Mouse (Mus musculus) layer of hippocampus, postnatal 10 days (tissue): Measurements from ENCODE around the gene Otud1. TPM values are rescaled to one million over a fixed set of nuclear protein-coding genes. Genes with fewer than 3 reads are reported as not detected.

ENCODE experiments used
- DNase-seq, 2 experiments: peaks; one replicate each; pipeline ENCODE4 v3.0.0; 2021; ENCODE audit warnings: low spot score in 2 of 2
- long read RNA-seq: library from polyadenylated mRNA; stranded (forward); transcript quantifications from one replicate; pipeline ENCODE4 v2.0.0, GENCODE M21; 2023
- total RNA-seq, 2 experiments: library from RNA; stranded (reverse); gene quantifications; 2 replicates each; pipeline ENCODE4 v1.2.3; 2021

Otud1 gene
- total RNA-seq = 1 to 10 TPM; 7.4 to 7.7 TPM
- long read RNA-seq, transcript Otud1-201 (1 exons, 2,832 nt) = major isoform, 9 of 9 reads
- long read RNA-seq, partial matches to known transcripts = 0 of 9 reads
- long read RNA-seq, other reads (novel, unspliced or antisense) = 0 of 9 reads

DNA sequence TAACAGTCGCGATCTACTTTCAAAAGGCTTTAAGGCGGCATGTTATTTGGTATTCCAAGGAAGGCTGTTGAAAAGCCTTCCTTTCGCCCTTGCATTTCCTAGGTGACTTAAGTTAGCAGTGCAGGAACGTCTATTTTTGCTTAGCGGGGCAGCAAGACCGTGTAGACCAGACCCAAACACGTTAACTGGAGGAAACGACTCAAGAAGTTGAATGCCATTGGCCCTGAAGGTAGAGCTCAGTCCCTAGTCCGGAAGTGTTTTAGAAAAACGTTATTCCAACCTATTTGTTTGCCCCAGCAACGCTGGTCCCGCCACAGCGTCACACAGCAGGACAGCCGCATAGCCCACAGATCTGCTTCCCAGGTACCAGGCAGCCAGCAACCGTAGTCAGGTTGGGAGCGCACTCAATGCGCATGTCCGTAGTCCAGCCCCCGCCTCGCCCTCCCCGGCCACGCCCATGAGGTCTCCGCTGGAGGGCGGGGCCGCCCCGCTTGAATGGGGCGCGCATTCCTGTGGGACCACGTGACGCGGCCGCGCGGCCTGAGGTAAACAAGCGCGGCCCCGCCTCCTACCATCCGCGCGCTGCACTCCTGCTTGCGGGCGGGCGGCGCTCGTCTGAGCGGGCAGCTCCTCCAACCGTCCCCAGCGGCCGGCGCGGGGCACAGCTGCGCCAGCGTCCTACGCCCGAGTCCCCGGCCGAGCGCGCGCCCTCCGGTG lies at the start of gene Otud1:
Gene Otud1, plus strand, starts transcription at position 595 of the 717 bp plus-strand sequence.
- DNase-seq = peak; percentile 92 to 95

- DNase-seq = no peak
These were observed 49.7 kb upstream of the Otud1 start for GRCm38 (mm10) chr2:19607852-19608251.

DNA sequence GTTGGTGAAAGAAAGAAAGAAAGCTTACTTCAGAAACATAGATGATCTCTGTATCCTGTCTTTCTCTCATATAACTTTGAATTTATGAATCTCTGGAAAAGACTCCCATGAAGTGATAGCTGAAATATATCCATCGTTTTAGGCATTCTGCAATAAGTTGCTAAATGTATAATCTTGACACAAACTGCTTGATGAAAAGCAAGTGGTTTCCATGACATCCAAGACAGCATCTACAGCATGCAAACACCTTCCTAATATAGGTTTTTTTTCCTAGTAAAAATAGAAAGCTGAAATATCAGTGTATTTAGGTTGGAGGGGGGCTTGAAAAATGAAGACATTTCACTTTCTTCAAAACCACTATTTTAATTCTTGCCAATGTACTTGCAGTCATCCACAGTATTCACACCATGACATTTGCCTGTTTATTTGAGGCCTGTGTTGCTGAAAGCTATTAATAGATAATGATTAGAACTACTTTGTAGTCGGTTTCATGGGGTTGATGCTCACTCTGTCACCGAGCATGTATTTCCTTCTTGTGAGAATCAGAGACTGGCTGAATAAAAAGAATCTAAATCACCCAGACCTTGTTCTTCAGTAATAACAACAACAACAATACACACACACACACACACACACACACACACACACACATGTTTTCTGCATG lies 49.0 kb upstream of the Otud1 start:
- DNase-seq = no peak

- DNase-seq = no peak
These were observed 35.5 kb upstream of the Otud1 start for GRCm38 (mm10) chr2:19622041-19622440.

DNA sequence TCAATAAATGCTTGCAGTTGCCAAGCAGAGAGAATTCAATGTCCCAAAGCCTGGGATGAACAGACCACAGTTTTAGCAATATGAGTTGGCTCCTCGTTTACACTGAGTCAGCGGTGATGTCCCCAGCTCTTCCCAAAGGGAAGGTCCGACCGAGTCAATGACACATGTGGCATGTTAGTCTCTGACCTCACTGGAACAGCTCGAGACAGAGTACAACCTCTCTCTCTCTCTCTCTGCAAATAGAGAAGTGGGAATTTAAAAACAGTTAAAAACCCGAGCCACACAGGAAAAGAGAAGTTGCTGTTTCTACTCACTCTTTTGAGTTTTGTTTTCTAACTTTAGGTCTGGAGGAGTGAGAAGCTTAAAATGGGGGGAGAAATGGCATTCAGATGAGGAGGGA lies 30.5 kb upstream of the Otud1 start:
- DNase-seq = no peak

DNA sequence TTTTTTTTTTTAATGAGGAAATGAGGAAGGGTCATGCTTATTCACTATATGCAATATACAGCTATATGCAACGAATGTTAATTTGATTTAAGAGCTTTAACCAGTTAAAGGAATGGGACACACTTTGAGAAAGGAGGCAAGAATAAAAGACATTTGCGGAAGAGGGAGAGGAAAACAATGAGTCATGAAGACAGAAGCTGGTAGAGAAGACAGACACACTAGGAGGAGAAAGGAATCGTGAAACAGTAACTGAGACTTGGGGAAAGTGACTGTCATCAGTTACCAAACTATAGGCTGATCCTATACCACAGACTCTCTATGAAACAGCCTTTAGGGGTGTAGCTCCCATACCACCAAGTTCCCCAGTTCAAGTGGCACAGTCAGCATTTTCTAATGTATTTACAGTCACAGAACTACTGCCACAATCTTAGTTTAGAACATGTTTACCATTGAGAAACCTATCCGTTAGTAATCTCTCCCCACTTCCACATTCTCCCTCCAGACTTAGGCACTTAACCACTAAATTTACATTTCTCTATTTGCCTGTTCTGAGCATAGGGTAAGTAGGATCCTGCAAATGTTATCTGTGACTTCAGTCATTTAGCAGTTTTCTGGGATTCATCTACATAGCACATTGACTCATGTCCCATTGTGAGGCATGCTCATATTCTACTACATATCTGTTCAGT lies 29.5 kb upstream of the Otud1 start:
- DNase-seq = no peak

DNA sequence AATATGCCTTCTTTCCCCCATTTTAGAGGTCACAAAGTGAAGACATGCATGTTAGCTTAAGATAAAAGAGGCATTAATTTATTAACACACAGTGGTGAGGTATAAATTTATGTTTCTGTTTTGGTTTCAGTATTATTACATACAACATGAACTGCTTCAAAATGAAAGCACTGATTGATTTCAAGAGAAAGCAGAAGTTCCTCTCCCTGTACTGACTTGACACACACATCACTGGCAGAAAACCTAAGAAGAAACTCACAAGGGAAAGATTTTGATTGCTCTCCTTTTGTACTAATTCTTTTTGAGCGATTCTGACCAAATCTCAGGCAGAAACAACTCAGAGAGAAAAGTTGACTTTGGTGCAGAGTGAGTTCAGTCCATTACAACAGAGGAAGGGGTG lies 27.0 kb upstream of the Otud1 start:
- no peak for DNase-seq

GRCm38 (mm10) chr2:19633406-19633920 lies 24.1 kb upstream of the Otud1 start:
- DNase-seq = no peak

GRCm38 (mm10) chr2:19645182-19645581 lies 12.4 kb upstream of the Otud1 start:
- DNase-seq = no peak

- no peak for DNase-seq
These were observed 11.4 kb upstream of the Otud1 start for GRCm38 (mm10) chr2:19646144-19646543.

GRCm38 (mm10) chr2:19646910-19647309 lies 10.6 kb upstream of the Otud1 start:
- DNase-seq = no peak

GRCm38 (mm10) chr2:19656436-19656835 lies 1.1 kb upstream of the Otud1 start:
- DNase-seq = no peak

- peak; percentile 56 to 75 for DNase-seq
These were observed 483 bp downstream of the Otud1 start for GRCm38 (mm10) chr2:19657881-19658589.

DNA sequence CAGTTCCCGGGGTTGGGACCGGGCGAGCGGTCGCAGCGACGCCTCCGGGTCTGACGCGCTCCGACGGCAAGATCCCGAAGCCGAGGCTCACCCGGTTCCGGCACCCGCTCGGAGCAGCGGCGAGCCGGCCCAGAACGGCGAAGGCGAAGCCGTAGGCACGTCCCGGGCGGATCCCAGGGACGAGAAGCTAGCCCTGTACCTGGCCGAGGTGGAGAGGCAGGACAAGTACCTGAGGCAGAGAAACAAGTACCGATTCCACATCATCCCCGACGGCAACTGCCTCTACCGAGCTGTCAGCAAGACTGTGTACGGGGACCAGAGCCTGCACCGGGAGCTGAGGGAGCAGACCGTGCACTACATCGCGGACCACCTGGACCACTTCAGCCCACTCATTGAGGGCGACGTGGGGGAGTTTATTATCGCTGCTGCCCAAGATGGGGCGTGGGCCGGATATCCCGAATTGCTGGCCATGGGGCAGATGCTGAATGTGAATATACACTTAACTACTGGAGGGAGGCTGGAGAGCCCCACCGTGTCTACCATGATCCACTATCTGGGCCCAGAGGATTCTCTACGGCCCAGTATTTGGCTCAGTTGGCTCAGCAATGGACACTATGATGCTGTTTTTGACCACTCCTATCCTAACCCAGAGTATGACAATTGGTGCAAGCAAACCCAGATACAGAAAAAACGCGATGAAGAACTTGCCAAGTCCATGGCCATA lies 1.3 kb downstream of the Otud1 start:
- peak; percentile 31 to 48 for DNase-seq

GRCm38 (mm10) chr2:19660875-19661274 lies 3.3 kb downstream of the Otud1 start:
- no peak for DNase-seq

DNA sequence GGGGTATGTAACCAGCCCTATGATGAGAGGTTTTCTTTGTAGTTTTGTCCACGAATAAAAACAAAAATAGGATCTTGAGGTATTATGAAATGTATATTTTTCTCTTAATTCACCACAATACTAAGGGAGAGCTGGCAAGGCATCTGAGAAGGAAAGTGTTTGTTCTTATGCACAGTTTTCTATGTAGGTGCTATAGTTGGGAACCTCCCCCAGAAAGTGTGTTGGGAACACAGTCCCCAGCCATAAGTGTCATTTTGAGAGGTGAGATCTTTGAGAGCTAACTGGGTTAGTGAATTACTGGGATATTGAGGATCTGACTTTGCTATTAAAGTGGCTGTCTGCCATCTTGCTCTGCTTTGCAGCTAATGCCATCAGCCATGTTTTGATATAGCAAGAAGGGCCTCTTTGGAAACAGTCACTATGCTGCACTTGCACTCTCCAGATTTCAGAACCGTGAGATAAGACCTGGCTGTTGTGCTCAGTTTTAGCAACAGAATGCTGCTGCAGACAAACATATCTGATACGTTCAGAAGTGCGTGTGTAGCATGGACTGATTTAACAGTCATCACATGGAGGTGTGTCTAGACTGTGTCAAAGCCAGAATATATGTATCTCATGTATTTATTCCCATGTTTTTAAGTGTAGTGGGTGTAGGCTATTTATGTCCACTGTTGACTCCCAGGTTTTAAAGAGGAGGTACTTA lies 5.7 kb downstream of the Otud1 start:
- DNase-seq = no peak

- DNase-seq = no peak
These were observed 6.6 kb downstream of the Otud1 start for GRCm38 (mm10) chr2:19664147-19664546.

DNA sequence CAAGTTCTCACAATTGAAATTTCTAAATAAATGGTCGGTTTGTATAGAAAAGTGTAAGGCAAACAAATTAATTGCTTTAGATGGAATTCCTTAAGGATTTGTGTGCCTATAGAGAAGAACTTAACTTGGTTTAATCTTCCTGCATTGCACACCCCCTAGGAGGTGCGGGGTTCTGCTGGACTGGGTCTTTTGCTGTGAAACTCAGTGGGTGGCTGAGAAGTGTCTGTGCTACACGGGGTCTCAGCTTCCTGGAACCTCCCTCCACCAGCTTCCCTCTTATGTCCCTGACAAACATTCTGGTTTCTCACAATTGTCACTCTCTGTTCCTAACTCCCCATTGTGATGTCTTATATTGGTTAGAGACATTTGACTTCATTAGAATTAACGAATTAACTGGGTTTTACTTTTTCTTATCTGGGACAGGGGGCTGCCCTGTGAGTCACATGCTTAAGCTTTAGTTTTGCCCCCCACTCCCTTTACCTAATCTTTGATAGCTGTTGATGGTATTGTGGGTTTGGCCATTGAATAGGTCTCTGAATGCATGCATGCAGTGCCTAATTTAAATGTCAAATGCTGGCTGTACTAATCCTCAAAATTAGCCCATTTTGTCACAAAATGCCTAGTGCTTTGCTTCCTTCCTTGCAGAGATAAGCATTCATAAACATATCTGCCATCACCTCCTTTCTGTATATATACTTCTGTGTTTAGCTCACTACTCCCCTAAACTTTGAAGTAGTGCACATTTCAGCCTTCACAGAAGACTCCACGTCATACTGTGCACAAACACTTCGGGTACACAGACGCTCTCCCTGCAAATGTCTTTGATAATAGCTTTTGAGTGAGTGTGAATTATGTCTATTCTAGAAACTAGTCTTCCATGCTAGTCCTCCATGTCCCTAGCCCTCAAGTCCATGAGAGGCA lies 7.3 kb downstream of the Otud1 start:
- DNase-seq = no peak

GRCm38 (mm10) chr2:19665841-19666240 lies 8.3 kb downstream of the Otud1 start:
- DNase-seq = no peak
